Mouse (Mus musculus) left cerebral cortex, adult 6 months (tissue): ENCODE results near the gene Wdr1. TPM values are rescaled to one million over a fixed set of nuclear protein-coding genes. Genes with fewer than 3 reads are reported as not detected.

Source experiments
- long read RNA-seq, 2 experiments: library from polyadenylated mRNA; unstranded; transcript quantifications; one replicate each; pipeline ENCODE4 v2.0.0; 2019 to 2020
- polyA plus RNA-seq: library from polyadenylated mRNA; unstranded; fragments of <200 nt; fragmentation: Nextera tagmentation; gene quantifications from 2 replicates; pipeline ENCODE4 v1.2.3, GENCODE M21; 2021

Wdr1 gene
- 105 and 134 TPM in 2 replicates for polyA plus RNA-seq
- long read RNA-seq, experiment 1, transcript Wdr1-201 (15 exons, 3,089 nt), result major isoform, 879 of 1,001 reads
- long read RNA-seq, experiment 1, transcript Wdr1-205 (15 exons, 2,139 nt), result minor isoform, 21 of 1,001 reads
- long read RNA-seq, experiment 1, partial matches to known transcripts, result 50 of 1,001 reads
- long read RNA-seq, experiment 1, other reads (novel, unspliced or antisense), result 48 of 1,001 reads
- long read RNA-seq, experiment 2, transcript Wdr1-201 (15 exons, 3,089 nt), result major isoform, 121 of 177 reads
- long read RNA-seq, experiment 2, partial matches to known transcripts, result 20 of 177 reads
- long read RNA-seq, experiment 2, other reads (novel, unspliced or antisense), result 33 of 177 reads

DNA sequence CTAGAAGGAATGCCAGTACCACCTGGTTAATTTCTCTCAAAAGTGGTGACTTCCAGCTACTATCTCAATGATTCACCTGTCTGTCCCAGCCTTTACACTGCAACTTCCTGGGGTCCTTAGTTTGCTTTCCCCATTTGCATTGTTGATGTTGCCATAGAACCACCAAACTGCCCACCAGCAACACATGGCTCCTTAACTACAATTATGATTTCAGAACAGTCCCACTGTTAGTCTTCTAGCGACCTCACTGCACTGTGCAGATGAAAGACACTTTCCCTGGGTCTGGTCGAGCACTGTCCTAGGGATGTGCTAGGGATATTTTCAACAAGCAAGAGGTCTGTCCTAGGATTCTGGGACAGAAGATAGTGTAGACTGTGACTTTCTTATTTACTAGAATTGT is at the start of gene Wdr1:
TSS of gene Wdr1 (minus strand) at position 101 of the 400 bp plus-strand sequence.

DNA sequence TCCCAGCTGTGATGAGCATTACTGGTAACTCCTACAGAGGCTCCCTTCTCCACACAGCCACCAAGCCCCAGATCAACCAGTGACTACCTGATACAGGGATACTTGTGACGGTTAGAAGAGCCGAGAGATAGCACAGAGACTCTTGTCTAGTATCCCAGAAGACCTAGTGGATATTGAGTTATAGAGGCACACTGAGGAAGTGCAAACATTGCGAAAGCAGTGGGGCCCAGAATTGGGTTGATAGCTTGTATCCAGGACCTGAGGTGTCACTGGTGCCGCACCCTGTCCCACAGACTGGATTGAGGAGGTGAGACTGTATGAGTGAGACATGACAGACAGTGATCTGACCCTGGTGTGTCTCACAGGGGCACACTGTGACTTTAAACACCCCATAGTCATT is 60.0 kb downstream of the Wdr1 start, which contains the start of gene Slc2a9:
TSS of gene Slc2a9 (minus strand) at position 152 of the 400 bp plus-strand sequence.

Other genes with a start within 250 kb of the Wdr1 start
- 0.87 and 1.3 TPM in 2 replicates for gene Drd5, start 243.9 kb downstream of the Wdr1 start, polyA plus RNA-seq
- 0.53 and 0.97 TPM in 2 replicates for gene Slc2a9, start 60.1 kb downstream of the Wdr1 start, polyA plus RNA-seq
- gene Zfp518b, start 121.6 kb upstream of the Wdr1 start, polyA plus RNA-seq, result 2.1 and 3.4 TPM in 2 replicates